Mouse (Mus musculus) heart, embryonic 10.5 days (tissue): ENCODE data around the gene Bloc1s5. TPM values are rescaled to one million over a fixed set of nuclear protein-coding genes. Genes with fewer than 3 reads are reported as not detected.
"Not testable (repeated sequence)": the region's sequence is repeated elsewhere in the genome, so short reads cannot be mapped to it uniquely, and the experiment has no call there.

Experiments used
- DNase-seq: peaks from one replicate; pipeline ENCODE4 v3.0.0-alpha.2; 2017; ENCODE audit warnings: low spot score
- H3K27ac ChIP-seq: fragments of 300-500 bp; sonication (generic); 2 replicates; pipeline ENCODE4 v1.5.1; 2016; ENCODE audit warnings: mild to moderate bottlenecking
- H3K27me3 ChIP-seq: fragments of 300-500 bp; sonication (generic); 2 replicates; pipeline ENCODE4 v1.6.1; 2016; ENCODE audit warnings: mild to moderate bottlenecking; ENCODE audit not compliant: poor library complexity, insufficient read depth, severe bottlenecking
- H3K36me3 ChIP-seq: fragments of 300-500 bp; sonication (generic); 2 replicates; pipeline ENCODE4 v1.6.1; 2016; ENCODE audit warnings: mild to moderate bottlenecking, moderate library complexity
- H3K4me1 ChIP-seq: fragments of 300-500 bp; sonication (generic); 2 replicates; pipeline ENCODE4 v1.6.1; 2016; ENCODE audit warnings: mild to moderate bottlenecking
- H3K4me3 ChIP-seq: fragments of 300-500 bp; sonication (generic); 2 replicates; pipeline ENCODE4 v1.5.1; 2016; ENCODE audit warnings: mild to moderate bottlenecking, moderate library complexity
- H3K9me3 ChIP-seq: fragments of 300-500 bp; sonication (generic); 2 replicates; pipeline ENCODE4 v1.6.1; 2016; ENCODE audit warnings: mild to moderate bottlenecking, moderate library complexity
- WGBS: fragments of 180-500 bp; shearing (Covaris S2); methylation state at CpG from one replicate; pipeline ENCODE4 v1.1.7; 2016; 5-methylcytosine and 5-hydroxymethylcytosine counted together
- polyA plus RNA-seq: library from polyadenylated mRNA; unstranded; fragments of >200 nt; fragmentation: Nextera tagmentation; extraction: Ambion mirVana; gene quantifications from 2 replicates; pipeline ENCODE4 v1.2.1, GENCODE M21; 2016

The Bloc1s5 gene
- polyA plus RNA-seq, 1 experiment from 2014 or later = 17.5 TPM

GRCm38 (mm10) chr13:38638694-38639093 lies 3.8 kb upstream of the Bloc1s5 start:
- no peaks in the 10 kb centered on the region for H3K27me3 ChIP-seq
- H3K9me3 ChIP-seq = no peaks in the 10 kb centered on the region
- no peak for DNase-seq
- no peak overlapping the region for H3K27ac ChIP-seq
- WGBS = 81% methylated on average over 11 of the region's 11 CpGs
- peaks cover 6% of the 10 kb centered on the region; the same call in 1 of the 2 replicates for H3K4me1 ChIP-seq
- H3K36me3 ChIP-seq = peaks cover 11% of the 10 kb centered on the region
- no peak overlapping the region for H3K4me3 ChIP-seq

- DNase-seq = no peak
- Histone ChIP-seq H3K4me3 (peak overlapping the region; percentile 78), H3K9me3 (no peaks in the 10 kb centered on the region), H3K4me1 (peaks cover 6% of the 10 kb centered on the region; the same call in 1 of the 2 replicates), H3K27ac (peak overlapping the region; percentile 92), H3K36me3 (peaks cover 7% of the 10 kb centered on the region; the same call in 1 of the 2 replicates), H3K27me3 (no peaks in the 10 kb centered on the region)
- WGBS = 1% methylated on average over 19 of the region's 19 CpGs
These were observed 581 bp downstream of the Bloc1s5 start for GRCm38 (mm10) chr13:38634256-38634799.

- Histone ChIP-seq H3K9me3 (no peaks in the 10 kb centered on the region), H3K27ac (no peak overlapping the region), H3K4me3 (peak overlapping the region; percentile 78; the same call in 1 of the 2 replicates), H3K36me3 (peaks cover 10% of the 10 kb centered on the region; the same call in 1 of the 2 replicates), H3K27me3 (no peaks in the 10 kb centered on the region), H3K4me1 (peaks cover 6% of the 10 kb centered on the region; the same call in 1 of the 2 replicates)
- WGBS = 96% methylated on average over 6 of the region's 6 CpGs
- DNase-seq = no peak
These were observed 1.5 kb downstream of the Bloc1s5 start for GRCm38 (mm10) chr13:38633287-38634000.

GRCm38 (mm10) chr13:38632556-38632955 lies 2.4 kb downstream of the Bloc1s5 start:
- H3K4me3 ChIP-seq = no peak overlapping the region
- H3K27ac ChIP-seq = no peak overlapping the region
- H3K4me1 ChIP-seq = peaks cover 6% of the 10 kb centered on the region; the same call in 1 of the 2 replicates
- no peaks in the 10 kb centered on the region for H3K27me3 ChIP-seq
- H3K9me3 ChIP-seq = no peaks in the 10 kb centered on the region
- DNase-seq = no peak
- peaks cover 10% of the 10 kb centered on the region; the same call in 1 of the 2 replicates for H3K36me3 ChIP-seq
- 67% methylated on average over 6 of the region's 6 CpGs for WGBS

- WGBS = 34% methylated on average over 6 of the region's 6 CpGs
- no peak for DNase-seq
- Histone ChIP-seq H3K9me3 (no peaks in the 10 kb centered on the region), H3K27me3 (no peaks in the 10 kb centered on the region), H3K27ac (no peak overlapping the region), H3K36me3 (peaks cover 29% of the 10 kb centered on the region; the same call in 1 of the 2 replicates), H3K4me3 (no peak overlapping the region), H3K4me1 (peaks cover 5% of the 10 kb centered on the region; the same call in 1 of the 2 replicates)
These were observed 8.7 kb downstream of the Bloc1s5 start for GRCm38 (mm10) chr13:38626229-38626525.

- DNase-seq = no peak
These were observed 9.2 kb downstream of the Bloc1s5 start for GRCm38 (mm10) chr13:38625492-38626228.

GRCm38 (mm10) chr13:38624292-38624902 lies 10.5 kb downstream of the Bloc1s5 start:
- 81% methylated on average over 8 of the region's 8 CpGs for WGBS
- no peak overlapping the region for H3K27ac ChIP-seq
- no peak for DNase-seq
- no peaks in the 10 kb centered on the region for H3K9me3 ChIP-seq
- peaks cover 24% of the 10 kb centered on the region; the same call in 1 of the 2 replicates for H3K36me3 ChIP-seq
- H3K4me3 ChIP-seq = no peak overlapping the region
- H3K4me1 ChIP-seq = peaks cover 5% of the 10 kb centered on the region; the same call in 1 of the 2 replicates
- H3K27me3 ChIP-seq = no peaks in the 10 kb centered on the region

More at GRCm38 (mm10) chr13:38625492-38626228, 9.2 kb downstream of the Bloc1s5 start:
- Histone ChIP-seq H3K36me3 (peaks cover 30% of the 10 kb centered on the region; the same call in 1 of the 2 replicates), H3K4me1 (peaks cover 5% of the 10 kb centered on the region; the same call in 1 of the 2 replicates), H3K4me3 (no peak overlapping the region), H3K27ac (no peak overlapping the region), H3K9me3 (no peaks in the 10 kb centered on the region), H3K27me3 (no peaks in the 10 kb centered on the region)
- 21% methylated on average over 5 of the region's 5 CpGs for WGBS

- no peak for DNase-seq
- no peak overlapping the region for H3K27ac ChIP-seq
- no peaks in the 10 kb centered on the region for H3K27me3 ChIP-seq
- 78% methylated on average over 5 of the region's 5 CpGs for WGBS
- H3K4me1 ChIP-seq = peaks cover 5% of the 10 kb centered on the region; the same call in 1 of the 2 replicates
- no peak overlapping the region for H3K4me3 ChIP-seq
- H3K9me3 ChIP-seq = no peaks in the 10 kb centered on the region
- peaks cover 24% of the 10 kb centered on the region for H3K36me3 ChIP-seq
These were observed 11.6 kb downstream of the Bloc1s5 start for GRCm38 (mm10) chr13:38623296-38623695.

GRCm38 (mm10) chr13:38618001-38618630 lies 16.8 kb downstream of the Bloc1s5 start:
- 57% methylated on average over 4 of the region's 4 CpGs for WGBS
- not testable (repeated sequence) for H3K4me1 ChIP-seq, H3K27me3 ChIP-seq

GRCm38 (mm10) chr13:38616887-38617286 lies 18.0 kb downstream of the Bloc1s5 start:
- peaks cover 26% of the 10 kb centered on the region for H3K36me3 ChIP-seq
- no peak overlapping the region for H3K4me3 ChIP-seq
- H3K9me3 ChIP-seq = no peaks in the 10 kb centered on the region
- H3K27ac ChIP-seq = no peak overlapping the region
- WGBS = 78% methylated on average over 4 of the region's 4 CpGs
- H3K27me3 ChIP-seq = no peaks in the 10 kb centered on the region
- H3K4me1 ChIP-seq = peaks cover 9% of the 10 kb centered on the region; the same call in 1 of the 2 replicates
- DNase-seq = no peak

More at GRCm38 (mm10) chr13:38618001-38618630, 16.8 kb downstream of the Bloc1s5 start:
- H3K27ac ChIP-seq, H3K9me3 ChIP-seq, H3K4me3 ChIP-seq, DNase-seq: not testable (repeated sequence)
- H3K36me3 ChIP-seq = peaks cover 14% of the 10 kb centered on the region

- Histone ChIP-seq H3K36me3 (peaks cover 24% of the 10 kb centered on the region), H3K4me1 (peaks cover 10% of the 10 kb centered on the region; the same call in 1 of the 2 replicates), H3K27ac (no peak overlapping the region), H3K9me3 (no peaks in the 10 kb centered on the region), H3K4me3 (no peak overlapping the region), H3K27me3 (no peaks in the 10 kb centered on the region)
- no peak for DNase-seq
- 49% methylated on average over 5 of the region's 5 CpGs for WGBS
These were observed 19.3 kb downstream of the Bloc1s5 start for GRCm38 (mm10) chr13:38615656-38616055.

- peaks cover 12% of the 10 kb centered on the region; the same call in 1 of the 2 replicates for H3K4me1 ChIP-seq
- WGBS = 54% methylated on average over 5 of the region's 5 CpGs
- 0 out of 2 replicates have a peak overlapping the region, but pooled peaks have one; percentile 18 for H3K27ac ChIP-seq
- H3K27me3 ChIP-seq = no peaks in the 10 kb centered on the region
- no peak for DNase-seq
- H3K36me3 ChIP-seq = peaks cover 24% of the 10 kb centered on the region
- H3K9me3 ChIP-seq = no peaks in the 10 kb centered on the region
- H3K4me3 ChIP-seq = no peak overlapping the region
These were observed 20.6 kb downstream of the Bloc1s5 start for GRCm38 (mm10) chr13:38614298-38614697.
